Mouse (Mus musculus): Measurements from ENCODE around the gene Aff2.

Aff2 gene

DNA sequence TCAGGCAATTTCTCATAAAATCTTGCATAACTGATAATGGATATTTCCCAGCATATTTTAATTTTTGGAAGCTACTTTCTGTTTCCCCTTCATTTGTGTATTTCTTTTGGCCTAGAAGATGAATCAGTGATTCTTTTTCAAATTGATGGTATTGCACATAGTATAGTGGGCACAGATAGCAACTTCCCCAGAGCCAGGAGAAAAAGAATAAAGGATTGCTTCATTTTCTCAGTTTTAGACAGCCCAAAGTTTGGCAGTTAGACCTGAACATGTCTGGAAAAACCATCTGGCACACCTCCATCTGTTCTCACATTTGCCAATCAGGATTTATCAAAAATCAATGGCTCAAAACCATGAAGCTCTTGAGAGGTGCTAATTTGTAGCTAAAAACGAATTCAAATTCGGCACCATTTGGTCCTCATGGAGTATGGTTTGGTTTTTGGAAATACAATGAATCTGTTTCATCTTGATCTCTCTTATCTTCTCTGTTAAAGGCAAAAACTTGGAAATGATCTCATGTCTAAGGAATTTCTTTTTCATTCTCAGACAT is 441.9 kb downstream of the Aff2 start:
- DNase-seq = no peak

- no peak for DNase-seq
Observed at GRCm38 (mm10) chrX:69802481-69802880, 442.4 kb downstream of the Aff2 start.

GRCm38 (mm10) chrX:69811798-69812197 is 451.7 kb downstream of the Aff2 start:
- DNase-seq = no peak

DNA sequence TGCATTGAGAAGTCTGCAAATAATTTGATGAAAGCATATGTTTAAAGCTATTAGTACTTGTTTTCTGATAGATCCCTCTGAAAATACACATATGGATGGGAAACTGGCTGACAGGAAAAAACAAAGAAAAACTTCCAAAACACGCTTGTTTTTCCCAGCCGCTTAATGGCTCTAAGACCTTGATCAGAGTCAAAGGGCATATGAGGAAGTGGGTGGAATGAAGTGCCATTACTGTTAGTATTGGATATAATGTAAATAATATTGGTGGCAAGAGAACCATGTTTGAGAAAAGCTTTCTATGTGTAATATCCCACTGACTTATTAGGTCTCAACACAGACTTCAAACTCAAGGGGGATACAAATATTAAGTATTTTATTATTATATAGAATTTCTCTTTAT is 455.0 kb downstream of the Aff2 start:
- DNase-seq = no peak

- no peak for DNase-seq
Observed at GRCm38 (mm10) chrX:69817679-69818078, 457.6 kb downstream of the Aff2 start.

DNA sequence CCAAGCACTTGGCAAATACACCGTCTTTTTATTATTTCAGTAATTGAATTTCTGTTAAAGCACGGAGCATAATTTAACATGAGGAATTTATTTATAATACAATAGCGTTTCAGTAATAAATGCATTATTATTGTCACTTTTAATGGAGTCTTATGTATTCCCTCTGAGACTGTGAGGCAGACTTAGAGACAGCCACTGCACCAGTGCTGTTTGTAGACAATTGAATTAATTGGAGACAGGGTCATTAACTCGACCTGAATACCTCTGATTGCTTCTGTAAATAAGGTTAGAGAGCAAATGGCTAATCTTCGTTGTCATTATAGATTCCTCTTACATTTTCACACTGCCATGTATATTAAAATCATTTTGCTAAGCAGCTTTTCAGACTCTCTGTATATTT is 458.1 kb downstream of the Aff2 start:
- no peak for DNase-seq

- DNase-seq = no peak
Observed at GRCm38 (mm10) chrX:69867601-69868000, 507.5 kb downstream of the Aff2 start.

- no peak for DNase-seq
Observed at GRCm38 (mm10) chrX:69891713-69892112, 531.6 kb downstream of the Aff2 start.
